Mouse (Mus musculus) intestine, embryonic 14.5 days (tissue): Measurements from ENCODE around the gene Atp6v0d1. TPM values are rescaled to one million over a fixed set of nuclear protein-coding genes. Genes with fewer than 3 reads are reported as not detected.
A peak's percentile ranks its signal among the peaks of the same experiment; 100 is the strongest.

ENCODE experiments used
- ATAC-seq: fragments of 200-750 bp; cut with Nextera tagmentation; replicated peaks from 2 replicates; pipeline ENCODE4 v1.8.0; 2017; ENCODE audit warnings: low read depth, moderate number of reproducible peaks, moderate TSS enrichment, moderate library complexity; ENCODE audit not compliant: low FRiP score, low TSS enrichment
- DNase-seq: peaks from one replicate; pipeline ENCODE4 v3.0.0-alpha.2; 2018; ENCODE audit warnings: low spot score
- H3K27ac ChIP-seq: fragments of 300-500 bp; sonication (generic); 2 replicates; pipeline ENCODE4 v1.5.1; 2014; ENCODE audit warnings: low read depth, mild to moderate bottlenecking, control low read depth
- H3K27me3 ChIP-seq: fragments of 300-500 bp; sonication (generic); replicated peaks from 2 replicates; pipeline ENCODE4 v1.6.1; 2014; ENCODE audit warnings: low read length, control low read depth; ENCODE audit not compliant: control insufficient read depth, insufficient read depth
- H3K36me3 ChIP-seq: fragments of 300-500 bp; sonication (generic); 2 replicates; pipeline ENCODE4 v1.6.1; 2014; ENCODE audit warnings: low read length, control low read depth; ENCODE audit not compliant: control insufficient read depth, insufficient read depth
- H3K4me1 ChIP-seq: fragments of 300-500 bp; sonication (generic); replicated peaks from 2 replicates; pipeline ENCODE4 v1.6.1; 2014; ENCODE audit warnings: low read length, control low read depth, mixed read lengths; ENCODE audit not compliant: control insufficient read depth, insufficient read depth
- H3K4me2 ChIP-seq: fragments of 300-500 bp; sonication (generic); 2 replicates; pipeline ENCODE4 v1.6.1; 2014; ENCODE audit warnings: low read length
- H3K4me3 ChIP-seq: fragments of 300-500 bp; sonication (generic); 2 replicates; pipeline ENCODE4 v1.5.1; 2014; ENCODE audit warnings: low read depth, low read length, control low read depth, mixed read lengths
- H3K9ac ChIP-seq: fragments of 300-500 bp; sonication (generic); 2 replicates; pipeline ENCODE4 v1.6.1; 2014; ENCODE audit warnings: mild to moderate bottlenecking, low read length
- H3K9me3 ChIP-seq: fragments of 300-500 bp; sonication (generic); 2 replicates; pipeline ENCODE4 v1.6.1; 2016; ENCODE audit warnings: low read length, control low read depth; ENCODE audit not compliant: control insufficient read depth
- WGBS: fragments of 180-500 bp; shearing (Covaris S2); extraction: QIAGEN DNeasy Blood & Tissue Kit; methylation state at CpG from one replicate; pipeline ENCODE4 v1.1.7; 2014; 5-methylcytosine and 5-hydroxymethylcytosine counted together
- polyA plus RNA-seq: library from polyadenylated mRNA; unstranded; fragments of >200 nt; fragmentation: Nextera tagmentation; extraction: Ambion mirVana; gene quantifications from 2 replicates; pipeline ENCODE4 v1.2.1, GENCODE M21; 2014

The Atp6v0d1 gene
- polyA plus RNA-seq, 1 experiment from 2014 or later: 72.7 TPM

GRCm38 (mm10) chr8:105527110-105527509 is 38.7 kb downstream of the Atp6v0d1 start:
- no peak for DNase-seq
- Histone ChIP-seq H3K4me1 (peaks cover 9% of the 10 kb centered on the region), H3K27ac (no peak overlapping the region), H3K9me3 (no peaks in the 10 kb centered on the region), H3K4me2 (no peak overlapping the region), H3K4me3 (no peak overlapping the region), H3K36me3 (peaks cover 33% of the 10 kb centered on the region), H3K9ac (no peak overlapping the region), H3K27me3 (no peaks in the 10 kb centered on the region)
- ATAC-seq: no peak
- WGBS: 90% methylated on average over 2 of the region's 2 CpGs

GRCm38 (mm10) chr8:105522890-105523289 is 43.0 kb downstream of the Atp6v0d1 start:
- Histone ChIP-seq H3K4me3 (no peak overlapping the region), H3K27ac (no peak overlapping the region), H3K4me2 (no peak overlapping the region), H3K27me3 (no peaks in the 10 kb centered on the region), H3K4me1 (peaks cover 36% of the 10 kb centered on the region), H3K36me3 (peaks cover 21% of the 10 kb centered on the region), H3K9ac (no peak overlapping the region), H3K9me3 (no peaks in the 10 kb centered on the region)
- DNase-seq (no peak), ATAC-seq (no peak)
- WGBS: 41% methylated on average over 9 of the region's 9 CpGs

DNA sequence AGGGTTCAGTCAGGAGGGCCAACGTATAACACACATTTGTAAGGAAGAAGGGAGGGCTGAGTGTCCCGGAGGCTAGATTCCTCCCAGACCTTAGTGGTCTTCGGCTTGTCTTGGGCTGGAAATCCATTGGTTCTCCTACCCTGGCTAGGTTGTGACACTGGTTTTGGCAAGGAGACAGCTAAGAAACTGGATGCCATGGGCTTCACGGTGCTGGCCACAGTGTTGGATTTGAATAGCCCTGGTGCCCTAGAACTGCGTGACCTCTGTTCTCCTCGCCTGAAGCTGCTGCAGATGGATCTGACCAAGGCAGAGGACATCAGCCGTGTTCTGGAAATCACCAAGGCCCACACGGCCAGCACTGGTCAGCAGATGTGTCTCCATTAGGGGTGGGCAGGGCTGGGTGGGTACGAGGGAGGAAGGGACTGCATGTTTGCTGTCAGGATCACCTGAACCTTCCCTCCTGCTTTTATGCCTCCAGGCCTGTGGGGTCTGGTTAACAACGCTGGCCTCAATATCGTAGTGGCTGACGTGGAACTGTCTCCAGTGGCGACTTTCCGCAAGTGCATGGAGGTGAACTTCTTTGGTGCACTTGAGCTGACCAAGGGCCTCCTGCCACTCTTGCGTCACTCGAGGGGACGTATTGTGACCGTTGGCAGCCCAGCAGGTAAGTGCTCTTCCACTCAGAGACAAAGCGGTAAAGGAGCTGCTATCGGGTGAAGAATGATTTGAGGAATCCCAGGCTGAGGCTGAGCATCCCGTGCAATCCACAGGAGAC is 43.7 kb downstream of the Atp6v0d1 start:
- 64% methylated on average over 21 of the region's 21 CpGs for WGBS
- no peak overlapping the region for H3K4me3 ChIP-seq
- H3K4me1 ChIP-seq: peaks cover 43% of the 10 kb centered on the region
- no peak overlapping the region for H3K4me2 ChIP-seq
- no peaks in the 10 kb centered on the region for H3K27me3 ChIP-seq
- H3K27ac ChIP-seq: no peak overlapping the region
- H3K9me3 ChIP-seq: no peaks in the 10 kb centered on the region
- no peak for DNase-seq
- H3K9ac ChIP-seq: no peak overlapping the region
- no peak for ATAC-seq
- H3K36me3 ChIP-seq: peaks cover 21% of the 10 kb centered on the region

GRCm38 (mm10) chr8:105521061-105521460 is 44.8 kb downstream of the Atp6v0d1 start:
- Histone ChIP-seq H3K27ac (no peak overlapping the region), H3K4me3 (no peak overlapping the region), H3K9ac (no peak overlapping the region)

DNA sequence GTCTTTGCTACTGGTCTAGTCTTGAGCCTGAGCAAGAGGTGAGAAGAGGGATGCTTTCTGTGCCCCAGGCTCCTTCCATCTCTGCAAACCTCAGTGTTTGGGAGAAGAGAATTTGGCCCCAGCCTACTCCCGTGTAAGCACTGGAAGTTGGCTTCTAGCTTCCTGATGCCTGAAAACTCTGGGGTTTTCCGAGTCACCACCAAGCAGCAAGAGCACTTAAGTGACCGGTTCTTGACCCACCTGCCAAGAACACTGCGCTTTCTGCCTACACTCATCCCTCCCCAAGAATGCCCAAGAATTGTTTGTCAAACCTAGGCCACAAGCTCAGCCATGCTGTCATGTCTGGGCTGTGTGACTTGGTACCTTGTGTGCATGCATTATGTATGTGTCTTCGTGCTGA is 45.3 kb downstream of the Atp6v0d1 start:
- Histone ChIP-seq H3K4me2 (no peak overlapping the region), H3K27me3 (0 out of 2 replicates have a peak, but pooled peaks cover 3% of the 10 kb centered on the region), H3K4me3 (no peak overlapping the region), H3K4me1 (peaks cover 44% of the 10 kb centered on the region), H3K36me3 (peaks cover 18% of the 10 kb centered on the region), H3K9me3 (no peaks in the 10 kb centered on the region), H3K27ac (no peak overlapping the region), H3K9ac (no peak overlapping the region)
- WGBS: 31% methylated on average over 5 of the region's 5 CpGs
- DNase-seq: no peak
- no peak for ATAC-seq

More at GRCm38 (mm10) chr8:105521061-105521460, 44.8 kb downstream of the Atp6v0d1 start:
- Histone ChIP-seq H3K27me3 (0 out of 2 replicates have a peak, but pooled peaks cover 3% of the 10 kb centered on the region), H3K4me1 (peaks cover 44% of the 10 kb centered on the region), H3K9me3 (no peaks in the 10 kb centered on the region), H3K4me2 (no peak overlapping the region), H3K36me3 (peaks cover 21% of the 10 kb centered on the region)
- WGBS: 4% methylated on average over 3 of the region's 3 CpGs
- DNase-seq (no peak), ATAC-seq (no peak)

DNA sequence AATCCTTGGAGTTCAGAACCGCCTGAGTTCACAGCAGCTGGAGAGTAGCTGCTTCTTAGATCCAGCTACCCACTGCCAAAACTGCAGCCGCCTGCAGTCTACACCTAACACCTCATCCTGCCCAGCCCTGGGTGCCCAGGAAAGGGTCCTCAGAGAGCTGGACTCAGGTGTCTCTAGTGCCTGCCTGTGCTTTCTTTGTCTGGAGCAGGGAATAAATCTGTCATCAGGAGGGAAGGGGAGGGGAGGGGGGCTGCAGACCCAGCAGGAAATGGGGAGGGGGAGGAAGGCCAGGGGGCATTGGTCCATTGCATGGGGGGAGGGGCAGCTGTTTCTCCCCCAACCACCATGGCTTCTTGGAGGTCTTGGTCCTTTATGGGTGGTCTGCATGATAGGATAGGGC is 46.3 kb downstream of the Atp6v0d1 start:
- Histone ChIP-seq H3K27ac (no peak overlapping the region), H3K4me1 (peaks cover 44% of the 10 kb centered on the region), H3K9ac (no peak overlapping the region), H3K4me2 (peak overlapping the region; percentile 99), H3K4me3 (peak overlapping the region; percentile 54), H3K9me3 (no peaks in the 10 kb centered on the region), H3K36me3 (peaks cover 9% of the 10 kb centered on the region), H3K27me3 (0 out of 2 replicates have a peak, but pooled peaks cover 3% of the 10 kb centered on the region)
- no peak for DNase-seq
- no peak for ATAC-seq
- 9% methylated on average over 2 of the region's 2 CpGs for WGBS

- H3K4me1 ChIP-seq: peaks cover 44% of the 10 kb centered on the region
- no peaks in the 10 kb centered on the region for H3K9me3 ChIP-seq
- peak; percentile 51 for ATAC-seq
- H3K4me3 ChIP-seq: peak within 1 kb of the TSS; percentile 54
- DNase-seq: peak; percentile 76
- peaks cover 2% of the 10 kb centered on the region; the same call in 1 of the 2 replicates for H3K36me3 ChIP-seq
- H3K9ac ChIP-seq: peak within 1 kb of the TSS; percentile 53
- 0 out of 2 replicates have a peak, but pooled peaks cover 3% of the 10 kb centered on the region for H3K27me3 ChIP-seq
- under 1% methylated on average over 67 of the region's 68 CpGs for WGBS
- peak within 1 kb of the TSS; percentile 99 for H3K4me2 ChIP-seq
- H3K27ac ChIP-seq: no peak within 1 kb of the TSS
These were observed 47.2 kb downstream of the Atp6v0d1 start, which contains the start of gene Hsd11b2 for GRCm38 (mm10) chr8:105518436-105519313. Gene Hsd11b2, plus strand, starts transcription at chr8:105518755.

DNA sequence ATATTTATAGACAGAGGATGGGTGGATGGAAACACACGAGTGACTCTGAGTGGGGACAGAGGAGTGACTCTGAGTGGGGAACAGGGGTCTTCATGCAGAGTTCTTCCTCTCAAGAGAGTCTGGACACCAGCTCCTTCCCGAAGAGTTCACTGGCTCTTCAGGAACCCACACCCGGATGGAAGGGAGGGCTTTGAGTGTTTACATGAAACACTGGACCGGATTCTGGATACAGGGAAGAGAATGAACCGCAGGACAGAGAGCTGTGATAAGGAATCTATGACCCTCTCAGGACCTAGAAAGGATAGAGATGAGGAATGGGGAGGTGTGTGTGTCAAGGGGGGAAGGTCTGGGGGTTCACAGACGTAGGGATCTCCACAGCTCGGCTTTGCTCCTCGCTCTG is 48.5 kb downstream of the Atp6v0d1 start:
- H3K4me3 ChIP-seq: no peak overlapping the region
- 30% methylated on average over 8 of the region's 8 CpGs for WGBS
- no peaks in the 10 kb centered on the region for H3K36me3 ChIP-seq
- 0 out of 2 replicates have a peak, but pooled peaks cover 3% of the 10 kb centered on the region for H3K27me3 ChIP-seq
- peak overlapping the region; percentile 22; the same call in 1 of the 2 replicates for H3K4me2 ChIP-seq
- no peak overlapping the region for H3K27ac ChIP-seq
- ATAC-seq (no peak), DNase-seq (no peak)
- no peaks in the 10 kb centered on the region for H3K9me3 ChIP-seq
- no peak overlapping the region for H3K9ac ChIP-seq
- H3K4me1 ChIP-seq: peaks cover 36% of the 10 kb centered on the region
